Mouse (Mus musculus): ENCODE measurements at regions not wholly inside any gene's neighbourhood (a gene's known extent, or its start where the extent isn't known, plus 50 kb on each side); places are given as distances from the start of the nearest gene placed in this dataset.

GRCm38 (mm10) chr15:92876438-92876837 is 398.5 kb downstream of the Gxylt1 start:
- Histone ChIP-seq H3K4me1 (ENCODE audit: insufficient read depth) (no peaks in the 10 kb centered on the region), H3K4me3 (ENCODE audit: low read depth, low read length) (no peak overlapping the region), H3K27me3 (ENCODE audit: insufficient read depth, low read length) (no peaks in the 10 kb centered on the region), H3K36me3 (ENCODE audit: insufficient read depth) (no peaks in the 10 kb centered on the region), H3K9me3 (ENCODE audit: low read length) (no peaks in the 10 kb centered on the region), H3K9ac (no peak overlapping the region), H3K4me2 (ENCODE audit: low read depth) (no peak overlapping the region), H3K27ac (ENCODE audit: low read depth, low read length) (no peak overlapping the region)
- TF ChIP-seq CTCF (IDR thresholded peaks at IDR 0.05; ENCODE audit: low read depth): no peak
- no peak for DNase-seq
- WGBS: 43% methylated on average over 5 of the region's 5 CpGs
- ATAC-seq: no peak

GRCm38 (mm10) chr15:92864106-92864505 is 410.9 kb downstream of the Gxylt1 start:
- Histone ChIP-seq H3K27me3 (ENCODE audit: insufficient read depth, low read length) (no peaks in the 10 kb centered on the region), H3K4me3 (ENCODE audit: low read depth, low read length) (no peak overlapping the region), H3K4me2 (ENCODE audit: low read depth) (no peak overlapping the region), H3K9ac (no peak overlapping the region), H3K27ac (ENCODE audit: low read depth, low read length) (no peak overlapping the region), H3K36me3 (ENCODE audit: insufficient read depth) (no peaks in the 10 kb centered on the region), H3K9me3 (ENCODE audit: low read length) (no peaks in the 10 kb centered on the region), H3K4me1 (ENCODE audit: insufficient read depth) (no peaks in the 10 kb centered on the region)
- DNase-seq (peak; percentile 36), ATAC-seq (peak; percentile 65)
- 52% methylated on average over 5 of the region's 5 CpGs for WGBS
- TF ChIP-seq CTCF (IDR thresholded peaks at IDR 0.05; ENCODE audit: low read depth): peak; percentile 43

GRCm38 (mm10) chr15:92850854-92851253 is 424.1 kb downstream of the Gxylt1 start:
- no peak overlapping the region for H3K4me2 ChIP-seq (ENCODE audit: low read depth)
- H3K27ac ChIP-seq (ENCODE audit: low read depth, low read length): no peak overlapping the region
- TF ChIP-seq CTCF (IDR thresholded peaks at IDR 0.05; ENCODE audit: low read depth): no peak
- H3K9me3 ChIP-seq (ENCODE audit: low read length): no peaks in the 10 kb centered on the region
- 65% methylated on average over 5 of the region's 5 CpGs for WGBS
- H3K4me3 ChIP-seq (ENCODE audit: low read depth, low read length): no peak overlapping the region
- DNase-seq (no peak), ATAC-seq (no peak)
- no peaks in the 10 kb centered on the region for H3K4me1 ChIP-seq (ENCODE audit: insufficient read depth)
- no peak overlapping the region for H3K9ac ChIP-seq
- H3K36me3 ChIP-seq (ENCODE audit: insufficient read depth): no peaks in the 10 kb centered on the region
- H3K27me3 ChIP-seq (ENCODE audit: insufficient read depth, low read length): no peaks in the 10 kb centered on the region

GRCm38 (mm10) chr15:92840035-92840434 is 434.9 kb downstream of the Gxylt1 start:
- H3K4me1 ChIP-seq (ENCODE audit: insufficient read depth): 0 out of 2 replicates have a peak, but pooled peaks cover 6% of the 10 kb centered on the region
- peak overlapping the region; percentile 8; the same call in 1 of the 2 replicates for H3K4me2 ChIP-seq (ENCODE audit: low read depth)
- ATAC-seq (peak; percentile 47), DNase-seq (peak; percentile 29)
- H3K36me3 ChIP-seq (ENCODE audit: insufficient read depth): no peaks in the 10 kb centered on the region
- peak overlapping the region; percentile 29; the same call in 1 of the 2 replicates for H3K27ac ChIP-seq (ENCODE audit: low read depth, low read length)
- WGBS: 45% methylated on average over 5 of the region's 5 CpGs
- H3K9me3 ChIP-seq (ENCODE audit: low read length): no peaks in the 10 kb centered on the region
- no peak for TF ChIP-seq CTCF (IDR thresholded peaks at IDR 0.05; ENCODE audit: low read depth)
- no peaks in the 10 kb centered on the region for H3K27me3 ChIP-seq (ENCODE audit: insufficient read depth, low read length)
- H3K4me3 ChIP-seq (ENCODE audit: low read depth, low read length): no peak overlapping the region
- no peak overlapping the region for H3K9ac ChIP-seq

DNA sequence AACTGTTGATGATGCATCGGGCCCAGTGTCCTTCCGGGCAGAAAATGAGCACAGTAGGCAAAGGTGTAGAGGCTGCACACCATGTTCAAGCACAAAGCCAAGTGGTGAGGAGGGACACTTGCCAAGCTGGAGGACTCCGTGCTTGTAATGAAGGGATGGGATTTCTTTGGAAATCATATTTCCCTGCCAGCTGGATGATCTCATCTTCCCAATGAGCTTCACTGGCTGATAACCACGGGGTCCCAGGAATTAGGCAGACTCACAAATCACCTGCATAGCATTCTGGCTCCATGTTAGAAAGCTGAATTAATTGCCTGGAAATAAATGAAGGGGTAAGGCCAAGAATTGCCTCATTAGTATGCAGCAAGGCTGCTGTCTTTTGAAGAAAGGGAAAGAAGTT is 435.4 kb downstream of the Gxylt1 start:
- peak; percentile 85 for ATAC-seq
- peak; percentile 70 for DNase-seq
- Histone ChIP-seq H3K4me2 (ENCODE audit: low read depth) (no peak overlapping the region), H3K27ac (ENCODE audit: low read depth, low read length) (peak overlapping the region; percentile 16; the same call in 1 of the 2 replicates), H3K4me1 (ENCODE audit: insufficient read depth) (0 out of 2 replicates have a peak, but pooled peaks cover 6% of the 10 kb centered on the region), H3K27me3 (ENCODE audit: insufficient read depth, low read length) (no peaks in the 10 kb centered on the region), H3K9ac (no peak overlapping the region), H3K9me3 (ENCODE audit: low read length) (no peaks in the 10 kb centered on the region), H3K36me3 (ENCODE audit: insufficient read depth) (no peaks in the 10 kb centered on the region), H3K4me3 (ENCODE audit: low read depth, low read length) (no peak overlapping the region)
- no peak for TF ChIP-seq CTCF (IDR thresholded peaks at IDR 0.05; ENCODE audit: low read depth)
- WGBS: 21% methylated on average over 4 of the region's 4 CpGs

DNA sequence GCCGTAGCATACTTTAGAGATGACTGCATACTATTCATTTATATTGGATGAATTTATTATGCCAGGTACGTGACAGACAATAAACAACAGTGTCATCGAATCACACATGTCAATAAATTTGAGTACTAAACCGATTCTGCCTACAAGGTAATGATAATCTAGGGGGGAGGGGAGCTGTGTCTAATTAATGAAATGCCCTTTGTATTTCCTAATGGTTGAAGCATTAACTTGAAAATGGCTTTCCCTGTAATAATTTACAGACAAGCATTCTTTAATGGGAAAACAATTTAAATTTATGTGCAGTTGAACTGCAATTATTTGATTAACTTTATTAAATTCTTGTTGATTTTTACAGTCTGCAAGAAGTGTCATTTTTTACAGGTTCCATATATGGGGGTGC is 429.5 kb downstream of the Pdzrn4 start:
- no peak for DNase-seq
- Histone ChIP-seq H3K27ac (ENCODE audit: low read depth, low read length) (no peak overlapping the region), H3K9ac (no peak overlapping the region), H3K4me1 (ENCODE audit: insufficient read depth) (no peaks in the 10 kb centered on the region), H3K36me3 (ENCODE audit: insufficient read depth) (no peaks in the 10 kb centered on the region), H3K4me2 (ENCODE audit: low read depth) (no peak overlapping the region), H3K4me3 (ENCODE audit: low read depth, low read length) (no peak overlapping the region), H3K9me3 (ENCODE audit: low read length) (no peaks in the 10 kb centered on the region), H3K27me3 (ENCODE audit: insufficient read depth, low read length) (no peaks in the 10 kb centered on the region)
- TF ChIP-seq CTCF (IDR thresholded peaks at IDR 0.05; ENCODE audit: low read depth): no peak
- no peak for ATAC-seq
- 80% methylated on average over 4 of the region's 4 CpGs for WGBS
